Mouse (Mus musculus) lung, adult 2 months (tissue): ENCODE results near the gene Smtnl1.

Experiments
- CTCF ChIP-seq: fragments of 200-500 bp; IDR thresholded peaks from 2 replicates; pipeline ENCODE4 v1.5.1; 2011; ENCODE audit warnings: mild to moderate bottlenecking, low read length, control low read depth; ENCODE audit not compliant: insufficient read depth
- POLR2A ChIP-seq: fragments of 200-500 bp; IDR thresholded peaks from 2 replicates; pipeline ENCODE4 v1.6.1; 2011; ENCODE audit warnings: low read depth, mild to moderate bottlenecking, control low read depth, low read length, borderline replicate concordance; ENCODE audit errors: extremely low read depth

GRCm38 (mm10) chr2:84810526-84810885 is 11.9 kb downstream of the Smtnl1 start:
- TF ChIP-seq CTCF (no peak), POLR2A (no peak)
